Mouse (Mus musculus) limb, embryonic 14.5 days (tissue): ENCODE results near the gene Gpr142. TPM values are rescaled to one million over a fixed set of nuclear protein-coding genes. Genes with fewer than 3 reads are reported as not detected.
A peak's percentile ranks its signal among the peaks of the same experiment; 100 is the strongest.

Source experiments
- ATAC-seq: fragments of 200-750 bp; cut with Nextera tagmentation; 2 replicates; pipeline ENCODE4 v1.8.0; 2017; ENCODE audit warnings: low read depth, moderate number of reproducible peaks, moderate TSS enrichment; ENCODE audit not compliant: low FRiP score
- DNase-seq: peaks from one replicate; pipeline ENCODE4 v3.0.0-alpha.2; 2015; ENCODE audit warnings: low spot score
- H3K27ac ChIP-seq: fragments of 300-500 bp; sonication (generic); replicated peaks from 2 replicates; pipeline ENCODE4 v1.5.1; 2014; ENCODE audit warnings: low read depth, mild to moderate bottlenecking, low read length, moderate library complexity, mixed read lengths
- H3K27me3 ChIP-seq: fragments of 300-500 bp; sonication (generic); 2 replicates; pipeline ENCODE4 v1.6.1; 2014; ENCODE audit warnings: low read length, mixed read lengths; ENCODE audit not compliant: control insufficient read depth, insufficient read depth
- H3K36me3 ChIP-seq: fragments of 300-500 bp; sonication (generic); 2 replicates; pipeline ENCODE4 v1.6.1; 2014; ENCODE audit warnings: mild to moderate bottlenecking, low read length, moderate library complexity, mixed read lengths; ENCODE audit not compliant: control insufficient read depth, insufficient read depth
- H3K4me1 ChIP-seq: fragments of 300-500 bp; sonication (generic); 2 replicates; pipeline ENCODE4 v1.6.1; 2014; ENCODE audit warnings: antibody characterized with exemption, low read length, mixed read lengths; ENCODE audit not compliant: control insufficient read depth, insufficient read depth
- H3K4me2 ChIP-seq: fragments of 300-500 bp; sonication (generic); replicated peaks from 2 replicates; pipeline ENCODE4 v1.6.1; 2014; ENCODE audit warnings: low read depth, mild to moderate bottlenecking, low read length, moderate library complexity; ENCODE audit not compliant: severe bottlenecking
- H3K4me3 ChIP-seq: fragments of 300-500 bp; sonication (generic); replicated peaks from 2 replicates; pipeline ENCODE4 v1.5.1; 2014; ENCODE audit warnings: low read length
- H3K9ac ChIP-seq: fragments of 300-500 bp; sonication (generic); 2 replicates; pipeline ENCODE4 v1.6.1; 2014; ENCODE audit warnings: mild to moderate bottlenecking, low read depth, low read length, moderate library complexity; ENCODE audit not compliant: severe bottlenecking
- H3K9me3 ChIP-seq: fragments of 300-500 bp; sonication (generic); 2 replicates; pipeline ENCODE4 v1.6.1; 2016; ENCODE audit warnings: low read length; ENCODE audit not compliant: control insufficient read depth
- POLR2A ChIP-seq: fragments of 200-500 bp; IDR thresholded peaks from 2 replicates; pipeline ENCODE4 v1.8.0; 2012; ENCODE audit warnings: inconsistent platforms, mild to moderate bottlenecking, moderate library complexity, borderline replicate concordance; ENCODE audit not compliant: insufficient read depth, insufficient read length; ENCODE audit errors: extremely low read depth
- WGBS: fragments of 180-500 bp; shearing (Covaris S2); extraction: QIAGEN DNeasy Blood & Tissue Kit; methylation state at CpG from one replicate; pipeline ENCODE4 v1.1.7; 2014; 5-methylcytosine and 5-hydroxymethylcytosine counted together
- polyA plus RNA-seq, 2 experiments: library from polyadenylated mRNA; depleted of rRNA in 1 of 2; stranded (reverse) in 1 of 2; unstranded in 1 of 2; fragments of >200 nt; fragmentation: Nextera tagmentation in 1 of 2; extraction: Ambion mirVana in 1 of 2; gene quantifications; 2 replicates each; pipeline versions ENCODE4 v1.2.1 to v1.2.3; 2012 to 2014

Gpr142 gene
- polyA plus RNA-seq, 2 experiments = not detected

- ATAC-seq = no peak
- DNase-seq = no peak
- 82% methylated on average over 3 of the region's 3 CpGs for WGBS
- no peak for TF ChIP-seq POLR2A
- Histone ChIP-seq H3K4me2 (no peak overlapping the region), H3K27me3 (peaks cover 11% of the 10 kb centered on the region), H3K36me3 (no peaks in the 10 kb centered on the region), H3K9ac (no peak overlapping the region), H3K9me3 (no peaks in the 10 kb centered on the region), H3K4me3 (no peak overlapping the region), H3K27ac (no peak overlapping the region), H3K4me1 (0 out of 2 replicates have a peak, but pooled peaks cover 4% of the 10 kb centered on the region)
Measured at GRCm38 (mm10) chr11:114797981-114798380, 743 bp upstream of the Gpr142 start.

DNA sequence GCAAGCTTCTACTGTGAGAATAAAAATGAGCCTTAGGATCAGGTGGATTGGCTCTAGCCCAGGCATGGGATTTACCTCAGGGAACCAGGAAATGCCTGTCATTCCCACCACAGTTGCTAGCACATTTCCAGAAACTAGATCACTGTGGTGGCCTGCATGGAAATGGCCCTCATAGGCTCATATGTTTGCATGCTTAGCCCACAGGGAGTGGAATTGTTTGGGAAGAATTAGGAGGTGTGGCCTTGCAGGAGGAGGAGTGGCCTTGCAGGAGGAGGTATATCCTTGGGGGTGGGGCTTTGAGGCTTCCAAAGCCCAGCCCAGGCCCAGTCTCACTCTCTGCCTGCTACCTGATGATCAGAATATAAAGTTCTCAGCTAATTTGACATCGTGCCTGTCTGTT, 3.2 kb downstream of the Gpr142 start:
- H3K27ac ChIP-seq = no peak overlapping the region
- WGBS = 94% methylated on average over 1 of the region's 1 CpGs

DNA sequence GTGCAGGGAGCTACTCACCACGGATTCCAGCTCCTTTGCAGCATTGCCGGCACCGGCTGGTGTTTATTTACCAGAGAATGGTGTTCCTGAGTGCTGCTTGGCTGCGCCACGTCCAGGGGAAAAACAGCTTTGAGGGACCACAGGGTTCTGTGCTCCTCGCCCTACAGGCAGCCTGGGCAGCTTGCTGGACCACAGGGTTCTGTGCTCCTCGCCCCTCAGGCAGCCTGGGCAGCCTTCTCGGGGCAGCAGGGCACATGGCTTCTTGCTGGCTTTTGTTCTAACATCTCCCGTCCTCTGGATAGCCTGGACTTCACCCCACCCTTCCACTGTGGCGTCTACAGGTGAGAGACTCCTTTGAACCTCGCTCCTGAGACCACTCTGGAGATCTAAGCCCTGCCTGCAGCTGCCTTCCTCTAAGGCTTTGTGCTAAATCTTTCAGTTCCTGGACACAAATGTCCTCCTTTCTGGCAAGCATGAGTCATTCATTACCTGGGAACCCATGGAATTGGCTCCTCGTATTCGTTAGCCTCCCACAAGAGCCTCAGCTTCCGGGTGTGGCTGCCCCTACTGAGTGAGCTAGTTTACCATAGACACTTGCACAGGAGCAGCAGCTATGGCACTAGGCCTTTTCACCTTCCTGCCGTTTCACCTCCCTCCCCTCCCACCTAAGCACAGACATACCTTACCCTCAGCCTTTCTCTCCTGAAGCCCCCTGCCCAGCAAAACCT, 4.0 kb downstream of the Gpr142 start:
- no peak overlapping the region for H3K4me3 ChIP-seq
- H3K4me2 ChIP-seq = no peak overlapping the region
- no peak for TF ChIP-seq POLR2A
- WGBS = 57% methylated on average over 15 of the region's 15 CpGs
- no peaks in the 10 kb centered on the region for H3K9me3 ChIP-seq
- H3K27ac ChIP-seq = no peak overlapping the region
- no peaks in the 10 kb centered on the region for H3K36me3 ChIP-seq
- peaks cover 8% of the 10 kb centered on the region; the same call in 1 of the 2 replicates for H3K4me1 ChIP-seq
- H3K27me3 ChIP-seq = no peaks in the 10 kb centered on the region
- 0 out of 2 replicates have a peak overlapping the region, but pooled peaks have one; percentile 12 for H3K9ac ChIP-seq
- ATAC-seq (no peak), DNase-seq (no peak)

More for the DNA sequence above, 3.2 kb downstream of the Gpr142 start:
- no peak overlapping the region for H3K4me3 ChIP-seq
- TF ChIP-seq POLR2A = no peak
- H3K4me2 ChIP-seq = no peak overlapping the region
- ATAC-seq = no peak
- no peak overlapping the region for H3K9ac ChIP-seq
- no peaks in the 10 kb centered on the region for H3K27me3 ChIP-seq
- H3K36me3 ChIP-seq = no peaks in the 10 kb centered on the region
- no peak for DNase-seq
- H3K4me1 ChIP-seq = 0 out of 2 replicates have a peak, but pooled peaks cover 3% of the 10 kb centered on the region
- H3K9me3 ChIP-seq = no peaks in the 10 kb centered on the region

GRCm38 (mm10) chr11:114803990-114804389, 5.3 kb downstream of the Gpr142 start:
- 64% methylated on average over 8 of the region's 8 CpGs for WGBS
- Histone ChIP-seq H3K4me2 (no peak overlapping the region), H3K27ac (no peak overlapping the region), H3K27me3 (no peaks in the 10 kb centered on the region), H3K4me3 (no peak overlapping the region), H3K9me3 (no peaks in the 10 kb centered on the region), H3K9ac (no peak overlapping the region), H3K4me1 (peaks cover 8% of the 10 kb centered on the region; the same call in 1 of the 2 replicates), H3K36me3 (no peaks in the 10 kb centered on the region)
- TF ChIP-seq POLR2A = no peak
- DNase-seq (no peak), ATAC-seq (no peak)

GRCm38 (mm10) chr11:114807025-114807424, 8.3 kb downstream of the Gpr142 start:
- ATAC-seq (no peak), DNase-seq (no peak)
- Histone ChIP-seq H3K9ac (no peak overlapping the region), H3K9me3 (no peaks in the 10 kb centered on the region), H3K4me2 (no peak overlapping the region), H3K27me3 (no peaks in the 10 kb centered on the region), H3K27ac (no peak overlapping the region), H3K4me1 (peaks cover 14% of the 10 kb centered on the region; the same call in 1 of the 2 replicates), H3K36me3 (no peaks in the 10 kb centered on the region), H3K4me3 (no peak overlapping the region)
- TF ChIP-seq POLR2A = no peak
- WGBS = 54% methylated on average over 2 of the region's 2 CpGs
